Mouse (Mus musculus) liver, embryonic 14.5 days (tissue): ENCODE data around the gene Syp. TPM values are rescaled to one million over a fixed set of nuclear protein-coding genes. Genes with fewer than 3 reads are reported as not detected.

Experiments used
- ATAC-seq: fragments of 200-750 bp; cut with Nextera tagmentation; 2 replicates; pipeline ENCODE4 v1.8.0; 2017; ENCODE audit warnings: moderate number of reproducible peaks, mild to moderate bottlenecking, moderate library complexity; ENCODE audit not compliant: insufficient read depth
- DNase-seq, 3 experiments: peaks; one replicate each; pipeline ENCODE4 v3.0.0-alpha.2; 2012 to 2013; ENCODE audit warnings: low read depth in 3 of 3, low spot score in 3 of 3
- H3K27ac ChIP-seq: fragments of 300-500 bp; sonication (generic); 2 replicates; pipeline ENCODE4 v1.5.1; 2014; ENCODE audit warnings: moderate library complexity, mild to moderate bottlenecking, control low read depth, inconsistent platforms
- H3K27me3 ChIP-seq: fragments of 300-500 bp; sonication (generic); 2 replicates; pipeline ENCODE4 v1.6.1; 2014; ENCODE audit warnings: mild to moderate bottlenecking, low read length, moderate library complexity; ENCODE audit not compliant: control insufficient read depth, insufficient read depth
- H3K36me3 ChIP-seq: fragments of 300-500 bp; sonication (generic); replicated peaks from 2 replicates; pipeline ENCODE4 v1.6.1; 2014; ENCODE audit warnings: low read depth; ENCODE audit not compliant: control insufficient read depth, insufficient read depth
- H3K4me1 ChIP-seq, 2 experiments: fragments of 200-500 bp in 1 of 2; fragments of 300-500 bp in 1 of 2; sonication (generic) in 1 of 2; replicated peaks; 2 replicates each; pipeline ENCODE4 v1.6.1; 2012 to 2014; ENCODE audit warnings: antibody characterized with exemption in 1 of 2, inconsistent platforms in 1 of 2, low read length in 1 of 2; ENCODE audit not compliant: control insufficient read depth in 2 of 2, insufficient read depth in 2 of 2
- H3K4me2 ChIP-seq: fragments of 300-500 bp; sonication (generic); 2 replicates; pipeline ENCODE4 v1.6.1; 2014; ENCODE audit warnings: low read depth, mild to moderate bottlenecking, control low read depth, moderate library complexity
- H3K4me3 ChIP-seq, 2 experiments: fragments of 200-500 bp in 1 of 2; fragments of 300-500 bp in 1 of 2; sonication (generic) in 1 of 2; 2 replicates each; pipeline ENCODE4 v1.5.1; 2012 to 2014; ENCODE audit warnings: low read depth in 2 of 2, low read length in 2 of 2, mild to moderate bottlenecking in 2 of 2, control low read depth in 1 of 2, inconsistent platforms in 1 of 2, moderate library complexity in 1 of 2; ENCODE audit not compliant: insufficient read depth in 1 of 2
- H3K9ac ChIP-seq: fragments of 300-500 bp; sonication (generic); replicated peaks from 2 replicates; pipeline ENCODE4 v1.6.1; 2014; ENCODE audit warnings: mild to moderate bottlenecking, control low read depth, moderate library complexity
- H3K9me3 ChIP-seq: fragments of 300-500 bp; sonication (generic); 2 replicates; pipeline ENCODE4 v1.6.1; 2016; ENCODE audit warnings: low read length, mixed read lengths; ENCODE audit not compliant: control insufficient read depth
- CTCF ChIP-seq: IDR thresholded peaks from 2 replicates; pipeline ENCODE4 v1.5.1; 2016; ENCODE audit warnings: antibody characterized with exemption, low read depth, control low read depth
- EP300 ChIP-seq: IDR thresholded peaks from 2 replicates; pipeline ENCODE4 v1.6.1; 2016; ENCODE audit warnings: antibody characterized with exemption, low read depth
- WGBS: fragments of 180-500 bp; shearing (Covaris S2); extraction: QIAGEN DNeasy Blood & Tissue Kit; methylation state at CpG from one replicate; pipeline ENCODE4 v1.1.7; 2014; ENCODE audit not compliant: insufficient replicate concordance; 5-methylcytosine and 5-hydroxymethylcytosine counted together
- polyA plus RNA-seq, 2 experiments: library from polyadenylated mRNA; depleted of rRNA in 1 of 2; stranded (reverse) in 1 of 2; unstranded in 1 of 2; fragments of >200 nt; fragmentation: Nextera tagmentation in 1 of 2; extraction: Ambion mirVana in 1 of 2; gene quantifications; 2 replicates each; pipeline versions ENCODE4 v1.2.1 to v1.2.3; 2012 to 2014

The Syp gene
- polyA plus RNA-seq (2012; rRNA removed) (0.34 and 0.39 TPM in 2 replicates), polyA plus RNA-seq (2014; fragmentation: Nextera tagmentation; extraction: Ambion mirVana) (0.05 and 0.25 TPM in 2 replicates)

DNA sequence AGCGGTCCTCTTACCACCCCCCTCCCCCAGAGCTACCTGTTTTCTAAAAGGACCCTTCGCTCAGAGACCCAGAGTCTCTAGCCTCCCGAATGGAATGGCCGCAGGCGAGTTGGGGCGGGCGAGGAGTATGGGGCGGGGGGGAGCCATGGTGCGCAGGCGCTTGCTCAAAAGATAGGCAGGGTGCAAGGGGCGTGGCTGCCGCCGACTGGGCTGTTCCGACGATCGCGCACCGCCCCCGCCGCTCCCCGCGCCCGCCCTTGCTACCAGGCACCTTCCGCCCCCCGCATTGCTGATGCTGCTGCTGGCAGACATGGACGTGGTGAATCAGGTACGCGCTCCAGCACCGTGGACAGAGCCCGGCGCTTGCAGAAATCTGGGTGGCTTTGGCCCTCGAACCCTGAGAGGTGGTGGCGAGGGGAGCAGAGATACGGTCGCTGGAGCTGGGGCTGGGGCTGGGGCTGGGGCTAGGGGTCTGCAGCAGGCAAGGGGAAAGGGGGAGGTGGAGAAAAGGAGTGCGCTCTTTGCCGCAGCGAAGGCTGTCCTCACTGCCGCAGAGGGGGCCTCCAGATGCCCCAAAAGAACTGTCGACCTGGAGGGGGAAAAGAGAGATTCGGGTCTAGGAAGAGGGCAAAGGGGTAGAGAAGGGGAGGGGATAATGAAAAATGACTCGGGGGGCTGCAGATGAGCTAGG lies at the start of gene Syp:
TSS of gene Syp (plus strand) at position 71 of the 691 bp plus-strand sequence.
- ATAC-seq (peak; percentile 89), DNase-seq (peak; percentile 54 to 61 (median 57))
- TF ChIP-seq EP300 (no peak), CTCF (no peak)
- peaks cover 4% of the 10 kb centered on the region for H3K27me3 ChIP-seq
- WGBS, result 13% methylated on average over 33 of the region's 42 CpGs
- peak within 1 kb of the TSS; percentile 64 for H3K4me2 ChIP-seq
- H3K4me1 ChIP-seq, result peaks cover 0 to 4% of the 10 kb centered on the region in 2 experiments; a peak in 2 of 4 replicates
- no peaks in the 10 kb centered on the region for H3K9me3 ChIP-seq
- H3K4me3 ChIP-seq, result peak within 1 kb of the TSS; percentile 27 to 33; a peak in 3 of 4 replicates
- H3K27ac ChIP-seq, result no peak within 1 kb of the TSS
- H3K36me3 ChIP-seq, result no peaks in the 10 kb centered on the region
- 0 out of 2 replicates have a peak within 1 kb of the TSS, but pooled peaks have one; percentile 18 for H3K9ac ChIP-seq

DNA sequence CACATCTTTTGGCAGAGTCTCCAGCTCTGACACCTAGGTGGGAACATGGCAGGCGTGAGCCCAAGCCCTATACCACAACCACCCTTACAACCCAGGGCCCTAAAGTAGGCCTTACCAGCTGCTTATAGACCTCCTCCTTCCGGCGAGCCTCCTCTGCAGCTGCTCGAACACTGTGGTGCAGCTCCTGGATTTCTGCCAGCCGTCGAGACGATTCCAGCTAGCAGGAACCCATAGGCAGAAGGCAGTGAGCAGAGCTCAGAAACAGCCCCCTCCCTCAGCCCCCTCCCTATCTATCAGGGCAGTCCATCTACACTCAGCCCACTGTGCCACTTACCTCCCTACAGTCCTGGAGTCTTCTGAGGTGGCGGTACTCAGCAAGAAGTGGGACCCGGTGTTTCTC lies 42.9 kb upstream of the Syp start:
- Histone ChIP-seq H3K9ac (no peak overlapping the region), H3K4me2 (no peak overlapping the region), H3K4me1 (no peaks in the 10 kb centered on the region), H3K27me3 (no peaks in the 10 kb centered on the region), H3K9me3 (no peaks in the 10 kb centered on the region), H3K36me3 (no peaks in the 10 kb centered on the region), H3K27ac (no peak overlapping the region), H3K4me3 (no peak overlapping the region)
- DNase-seq, result no peak
- no peak for ATAC-seq
- TF ChIP-seq CTCF, result no peak
- TF ChIP-seq EP300, result no peak
- WGBS, result 81% methylated on average over 9 of the region's 9 CpGs

DNA sequence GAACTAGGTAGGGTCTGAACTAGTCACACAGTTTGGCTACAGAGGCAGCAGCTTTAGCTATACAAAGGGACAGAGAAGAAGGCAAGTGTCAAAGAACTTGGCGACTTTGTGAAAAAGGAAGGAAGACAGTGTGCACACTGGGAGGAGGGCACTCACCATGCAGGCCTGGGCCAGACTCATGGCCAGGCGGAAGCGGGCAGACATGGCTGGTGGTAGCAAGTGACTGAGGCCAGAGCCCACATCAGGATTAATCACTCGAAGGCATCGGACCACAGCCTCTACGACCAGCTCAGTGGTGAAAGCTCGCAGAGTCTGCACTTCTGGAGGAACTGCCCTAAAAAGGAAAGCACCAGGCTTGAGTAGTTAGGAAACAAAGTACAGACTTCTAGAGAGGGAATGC lies 34.3 kb upstream of the Syp start:
- Histone ChIP-seq H3K4me1 (peaks cover 0 to 5% of the 10 kb centered on the region in 2 experiments; a peak in 2 of 4 replicates), H3K36me3 (no peaks in the 10 kb centered on the region; the same call in 1 of the 2 replicates), H3K27me3 (no peaks in the 10 kb centered on the region), H3K27ac (no peak overlapping the region), H3K4me2 (peak overlapping the region; percentile 76), H3K9ac (no peak overlapping the region), H3K9me3 (no peaks in the 10 kb centered on the region), H3K4me3 (peak overlapping the region in 1 of 2 experiments; percentile 61; a peak in 2 of 4 replicates)
- no peak for TF ChIP-seq CTCF
- TF ChIP-seq EP300, result no peak
- DNase-seq (no peak), ATAC-seq (no peak)
- 54% methylated on average over 7 of the region's 7 CpGs for WGBS

DNA sequence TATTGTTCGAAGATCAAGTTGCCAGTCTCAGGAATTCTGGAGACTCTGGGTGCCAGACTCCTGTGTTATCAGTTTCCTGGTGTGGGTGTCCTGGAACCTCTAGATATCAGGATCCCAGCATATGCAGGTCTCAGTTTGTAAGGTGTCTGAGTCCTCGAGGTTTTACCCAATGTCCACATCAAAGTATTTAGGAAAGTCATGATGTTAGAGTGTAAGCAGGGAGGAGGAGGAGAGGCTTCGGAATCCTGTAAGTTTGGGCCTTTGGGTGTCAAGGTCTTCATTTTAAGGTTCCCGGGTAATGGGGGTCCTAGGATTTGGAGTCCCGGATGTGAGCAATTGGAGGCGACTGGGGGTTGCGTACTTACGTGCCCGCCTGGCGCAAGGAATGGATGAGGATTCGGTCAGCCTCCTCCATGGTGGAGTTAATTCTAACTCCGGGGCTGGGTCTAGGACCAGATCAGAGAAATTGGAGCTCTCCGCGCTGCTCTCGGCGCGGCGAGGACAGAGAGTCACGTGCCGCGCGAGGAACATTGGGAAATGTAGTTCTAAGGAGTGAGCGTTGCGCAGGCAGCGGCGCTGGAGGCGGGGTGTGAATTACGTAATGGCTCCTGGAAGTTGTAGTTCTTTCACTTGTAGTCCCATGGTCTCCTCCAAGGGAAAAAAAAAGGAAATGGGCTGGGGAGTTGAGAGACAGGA lies 33.2 kb upstream of the Syp start, which contains the start of gene Ccdc22:
TSS of gene Ccdc22 (minus strand) at position 639 of the 696 bp plus-strand sequence.
- 12% methylated on average over 28 of the region's 28 CpGs for WGBS
- H3K9me3 ChIP-seq, result no peaks in the 10 kb centered on the region
- TF ChIP-seq EP300 (0 out of 2 replicates have a peak, but pooled peaks have one; percentile 26), CTCF (no peak)
- peak within 1 kb of the TSS; percentile 61 to 83 for H3K4me3 ChIP-seq
- ATAC-seq (peak; percentile 90), DNase-seq (peak; percentile 61 to 74 (median 68))
- no peak within 1 kb of the TSS for H3K27ac ChIP-seq
- H3K27me3 ChIP-seq, result peaks cover 2% of the 10 kb centered on the region; the same call in 1 of the 2 replicates
- H3K4me2 ChIP-seq, result peak within 1 kb of the TSS; percentile 76
- H3K4me1 ChIP-seq, result peaks cover 0 to 5% of the 10 kb centered on the region in 2 experiments; a peak in 2 of 4 replicates
- no peaks in the 10 kb centered on the region; the same call in 1 of the 2 replicates for H3K36me3 ChIP-seq
- peak within 1 kb of the TSS; percentile 68 for H3K9ac ChIP-seq
